Mouse (Mus musculus) embryo, embryonic 10 days (tissue): ENCODE measurements around the gene Rtl8b.
A peak's percentile ranks its signal among the peaks of the same experiment; 100 is the strongest.
"Not testable (repeated sequence)": the region's sequence is repeated elsewhere in the genome, so short reads cannot be mapped to it uniquely, and the experiment has no call there.

ENCODE experiments used
- DNase-seq: peaks from one replicate; pipeline ENCODE4 v3.0.0-alpha.2; 2015; ENCODE audit warnings: low spot score

Gene Rtl8b

DNA sequence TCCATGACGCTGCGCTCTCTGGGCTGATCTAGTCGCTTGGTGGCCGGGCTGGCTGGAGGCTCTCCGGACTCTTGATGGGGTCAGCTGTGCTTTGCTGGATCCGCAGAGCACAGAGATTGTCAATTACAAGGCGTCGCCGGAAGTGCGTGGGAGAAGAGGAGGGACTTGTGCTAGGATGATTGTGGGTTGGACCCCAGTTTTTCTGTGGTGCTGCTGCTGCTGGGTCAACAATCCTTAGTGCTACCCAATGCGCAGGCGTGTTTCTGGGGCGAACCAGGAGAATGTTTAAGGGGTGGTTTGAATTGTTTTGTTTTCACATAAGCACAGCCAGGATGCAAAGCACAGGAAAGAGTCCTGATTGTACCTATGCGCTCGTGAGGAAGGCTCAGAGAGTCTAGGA lies at the start of gene Rtl8b:
Gene Rtl8b, minus strand, starts transcription at position 115 of the 400 bp plus-strand sequence.
- DNase-seq: peak; percentile 90

DNA sequence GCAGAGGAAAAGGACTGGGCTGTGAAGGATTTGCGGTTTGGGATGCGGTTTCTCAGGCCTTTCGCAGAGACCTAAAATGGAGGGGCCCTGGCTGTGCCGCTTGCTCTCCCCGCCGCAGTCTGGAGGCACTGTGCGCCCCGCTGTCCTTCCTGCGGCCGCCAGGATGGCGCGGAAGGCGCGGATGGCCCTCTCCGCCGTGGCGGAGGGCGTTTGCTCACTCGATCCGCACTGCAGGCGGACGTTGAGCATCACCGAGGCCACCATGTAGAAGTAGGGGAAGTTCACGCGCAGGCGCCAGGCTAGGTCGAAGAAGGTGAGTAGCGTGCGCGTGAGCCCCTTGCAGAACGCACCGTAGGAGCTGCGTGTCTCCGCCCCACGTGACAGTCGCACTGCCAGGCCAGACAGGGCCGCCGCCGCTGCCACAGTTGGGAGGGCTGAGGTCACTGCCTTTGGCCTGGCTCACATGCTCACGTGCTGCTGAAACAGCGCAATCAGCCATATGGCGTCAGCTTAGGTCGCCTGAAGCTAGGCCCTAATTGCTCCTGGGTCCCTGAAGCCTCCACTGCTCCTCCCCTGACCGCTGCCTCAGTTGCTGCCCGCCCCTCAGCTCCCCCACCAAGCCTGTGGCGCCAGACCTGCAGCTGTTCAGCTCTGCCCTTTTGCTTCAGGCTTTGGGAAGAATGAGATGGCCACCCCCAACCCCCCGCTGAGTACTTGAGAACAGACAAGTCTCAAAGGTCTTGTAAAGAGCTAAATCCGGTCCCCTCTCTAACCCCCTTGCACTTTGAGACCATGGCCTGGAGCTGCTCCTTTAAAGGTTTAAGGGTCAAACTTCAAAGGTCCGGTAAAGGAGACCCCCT lies 46.3 kb upstream of the Rtl8b start:
- DNase-seq: peak; percentile 83

DNA sequence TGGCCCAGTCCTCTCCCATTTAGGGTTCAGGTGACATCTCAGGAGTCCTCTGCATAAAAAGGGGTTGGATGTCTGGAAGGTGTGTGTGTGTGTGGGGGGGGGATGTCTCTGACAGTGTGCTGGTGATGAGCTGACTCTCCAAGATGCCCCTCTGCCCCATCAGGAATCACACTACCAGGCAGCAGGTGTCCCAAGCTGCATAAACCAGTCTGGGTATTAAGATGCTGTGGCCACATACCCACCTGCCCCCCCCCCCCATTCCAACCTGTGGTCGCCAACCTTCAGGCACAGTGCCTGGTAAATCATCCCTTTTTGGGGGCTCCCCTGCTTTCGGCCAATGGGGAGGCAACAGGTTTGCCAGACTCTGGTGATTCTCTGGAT lies 45.7 kb upstream of the Rtl8b start:
- no peak for DNase-seq

DNA sequence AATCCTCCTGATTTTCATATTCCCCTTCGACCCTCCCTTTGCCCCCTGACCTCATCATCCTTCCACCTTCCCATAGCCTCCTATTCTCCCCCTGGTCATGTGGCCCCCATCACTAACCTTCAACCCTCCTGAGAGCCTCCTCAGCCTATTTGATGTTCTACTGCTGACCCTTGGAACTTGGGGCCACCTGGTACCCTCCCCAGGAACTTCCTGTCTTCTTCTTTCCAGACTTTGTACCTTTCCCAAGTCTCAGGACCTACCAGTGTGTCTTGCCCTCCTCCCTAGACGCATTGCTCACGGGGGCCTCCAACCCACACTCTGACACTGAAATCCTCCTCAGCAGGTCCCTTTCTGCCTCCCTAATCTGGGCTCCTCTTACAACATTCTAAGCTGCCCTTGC lies 32.5 kb upstream of the Rtl8b start:
- no peak for DNase-seq

DNA sequence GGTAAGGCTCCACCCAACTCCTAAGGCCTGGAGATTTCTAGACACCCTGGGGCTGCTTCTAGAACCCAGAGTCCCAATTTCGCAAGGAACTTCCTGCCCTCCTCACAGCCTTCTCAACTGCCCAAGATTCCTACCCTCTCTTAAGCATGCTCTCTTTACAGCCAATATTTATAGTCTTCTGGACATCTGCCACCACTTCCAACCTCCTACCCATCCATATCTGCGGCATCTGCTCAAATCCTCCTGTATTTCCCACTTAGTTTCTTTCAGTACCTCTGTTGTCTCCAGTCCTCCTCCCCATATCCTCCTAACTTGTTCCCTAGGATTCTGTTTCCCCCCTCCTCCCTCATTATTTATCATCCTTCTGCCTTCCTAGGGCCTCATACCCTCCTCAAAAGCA lies 29.0 kb upstream of the Rtl8b start:
- no peak for DNase-seq

DNA sequence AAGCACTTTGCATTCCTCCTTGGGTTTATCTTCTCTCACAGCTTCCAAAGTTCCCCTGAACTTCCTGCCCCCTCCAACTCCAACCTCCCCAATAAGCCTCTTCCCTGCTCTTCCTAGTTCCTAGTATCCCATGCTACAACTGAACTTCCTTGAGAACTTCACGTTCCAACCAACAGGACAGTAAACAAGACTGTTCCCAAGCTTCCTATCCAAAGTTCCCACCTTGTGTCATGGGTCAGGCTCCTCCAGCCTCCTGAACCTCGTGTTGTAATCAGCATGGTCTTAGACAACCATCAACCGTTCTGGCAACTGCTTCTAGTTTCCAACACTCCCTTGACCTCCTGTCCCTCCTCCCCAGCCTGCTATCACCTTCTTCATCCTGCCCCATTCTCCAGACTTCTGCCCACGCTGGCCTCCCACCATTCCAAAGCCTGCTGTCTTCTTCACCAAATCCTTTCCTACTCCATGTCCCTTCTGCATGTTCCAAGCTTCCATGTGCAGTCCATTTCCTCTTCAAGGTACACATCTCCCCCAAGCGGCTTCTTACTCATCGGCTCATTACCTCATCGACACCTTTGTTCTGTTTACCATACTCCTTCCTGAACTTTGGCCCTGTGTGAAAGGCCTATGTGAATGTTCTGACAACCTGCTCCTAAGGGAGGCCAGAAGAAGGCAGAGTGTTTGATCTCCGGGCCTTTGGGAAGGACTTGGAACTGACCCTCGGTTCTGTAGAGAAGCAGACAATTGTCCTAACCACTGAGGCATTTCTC lies 24.0 kb upstream of the Rtl8b start:
- DNase-seq: no peak

DNA sequence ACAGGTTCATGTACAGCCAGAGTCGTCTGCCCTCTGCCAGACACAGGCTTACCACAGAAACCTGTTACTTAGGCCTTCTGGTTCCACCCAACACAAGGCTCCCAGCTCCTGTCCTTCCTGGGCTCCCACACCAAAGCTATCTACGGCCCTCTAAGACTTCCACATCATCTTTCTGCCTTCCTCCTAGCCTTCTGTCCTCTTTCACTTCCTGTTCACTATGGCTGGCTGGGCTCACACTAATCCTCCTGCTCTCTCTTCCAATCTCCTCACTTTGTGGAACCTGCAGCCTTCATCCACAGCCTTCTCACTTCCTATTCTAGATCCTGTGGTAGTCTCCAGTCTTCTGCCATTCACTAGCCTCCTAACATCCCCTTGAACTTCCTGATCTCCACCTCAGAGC lies 22.9 kb upstream of the Rtl8b start:
- no peak for DNase-seq

DNA sequence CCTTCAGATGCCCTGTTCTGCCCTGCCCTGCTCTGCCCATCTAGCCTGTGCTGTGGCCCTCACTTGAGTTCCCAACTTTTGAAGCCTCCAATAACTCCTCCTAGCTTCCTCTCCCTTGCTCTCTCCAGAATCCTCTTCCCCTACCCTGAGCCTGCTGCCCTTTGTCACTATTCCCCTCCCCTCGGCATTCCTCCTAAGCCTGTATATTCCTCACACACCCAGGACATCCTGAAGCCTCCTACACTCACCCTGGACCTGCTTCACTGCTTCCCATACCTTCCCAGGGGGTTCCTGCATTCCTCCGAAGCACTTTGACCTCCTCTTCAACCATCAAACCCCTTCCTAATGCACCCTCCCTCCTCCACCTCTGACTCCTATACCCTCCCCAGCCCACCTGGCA lies 21.9 kb upstream of the Rtl8b start:
- DNase-seq: no peak

DNA sequence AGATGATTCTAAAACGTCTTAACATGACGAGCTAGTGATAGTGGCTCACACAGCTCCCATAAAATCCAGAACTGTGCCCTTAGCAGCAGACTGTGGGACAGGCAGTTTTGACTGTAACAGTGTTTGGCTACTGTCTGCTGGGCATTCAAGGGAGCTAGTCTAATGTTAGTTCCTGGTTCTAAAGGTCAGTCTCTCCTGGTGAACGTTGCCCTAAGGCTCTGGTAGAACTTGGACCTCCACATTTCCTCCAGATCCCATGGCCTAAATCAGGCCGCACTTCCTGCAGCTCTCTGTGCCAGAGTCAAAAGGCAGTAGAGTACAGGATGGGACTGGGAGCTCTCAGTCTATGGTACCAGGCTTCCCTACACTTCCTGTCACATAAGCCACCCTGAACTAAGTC lies 14.5 kb upstream of the Rtl8b start:
- DNase-seq: not testable (repeated sequence)

DNA sequence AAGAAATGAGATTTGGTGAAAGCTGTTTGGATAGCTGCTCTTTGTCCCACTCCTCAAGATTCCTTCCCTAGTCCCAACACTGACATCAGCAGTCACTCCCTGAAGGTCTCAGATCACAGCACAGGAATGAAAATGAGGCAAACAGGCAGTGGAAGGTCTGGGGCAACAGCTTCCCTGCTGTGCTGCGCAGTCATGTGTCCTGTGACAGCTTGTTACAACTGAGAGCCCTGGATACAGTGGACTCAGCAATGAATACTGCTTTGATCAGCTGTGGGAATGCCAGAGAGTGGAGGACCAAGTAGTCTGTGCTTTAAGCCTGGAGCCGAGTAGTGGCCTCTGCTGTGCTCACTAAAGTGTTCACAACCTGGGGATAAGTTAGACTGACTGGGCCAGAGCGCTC lies 12.4 kb upstream of the Rtl8b start:
- DNase-seq: not testable (repeated sequence)

DNA sequence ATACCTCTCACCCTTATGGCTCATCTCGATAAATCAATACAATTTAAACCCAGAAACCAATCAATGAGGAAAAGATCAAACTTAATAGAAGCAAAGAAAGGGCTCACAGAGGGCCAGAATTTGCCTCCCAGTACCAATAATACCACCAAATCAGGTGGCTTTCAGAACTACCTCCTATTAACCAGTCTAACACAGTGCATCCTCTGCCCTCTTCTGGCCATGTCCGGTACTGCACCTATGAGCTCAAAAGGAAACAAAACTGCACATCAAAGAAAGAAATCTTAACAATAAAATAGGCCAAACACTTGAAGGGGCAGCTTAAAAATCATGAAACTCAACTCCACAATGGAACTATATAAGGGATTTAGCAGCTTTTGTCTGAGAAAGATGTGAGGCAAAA lies 6.7 kb upstream of the Rtl8b start:
- DNase-seq: not testable (repeated sequence)

DNA sequence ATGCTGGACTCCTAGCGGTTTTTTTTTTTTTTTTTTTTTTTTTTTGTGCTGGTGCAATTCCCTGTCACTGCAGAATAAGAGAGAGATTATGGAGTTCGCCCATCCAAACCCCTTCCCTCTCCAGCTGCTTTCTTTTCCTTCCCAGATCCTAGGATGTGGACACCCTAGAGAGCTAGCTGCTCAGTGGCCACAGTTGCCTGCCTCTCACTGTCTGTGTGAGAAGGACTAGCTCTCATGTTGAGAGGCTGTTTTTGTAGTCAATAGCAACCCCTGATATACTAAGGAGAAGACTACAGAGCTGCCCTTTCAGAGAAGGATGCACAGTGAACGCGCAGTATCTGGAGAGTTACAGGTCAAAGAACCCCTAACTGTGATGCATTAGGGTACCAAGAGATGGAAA lies 488 bp upstream of the Rtl8b start:
- DNase-seq: not testable (repeated sequence)

DNA sequence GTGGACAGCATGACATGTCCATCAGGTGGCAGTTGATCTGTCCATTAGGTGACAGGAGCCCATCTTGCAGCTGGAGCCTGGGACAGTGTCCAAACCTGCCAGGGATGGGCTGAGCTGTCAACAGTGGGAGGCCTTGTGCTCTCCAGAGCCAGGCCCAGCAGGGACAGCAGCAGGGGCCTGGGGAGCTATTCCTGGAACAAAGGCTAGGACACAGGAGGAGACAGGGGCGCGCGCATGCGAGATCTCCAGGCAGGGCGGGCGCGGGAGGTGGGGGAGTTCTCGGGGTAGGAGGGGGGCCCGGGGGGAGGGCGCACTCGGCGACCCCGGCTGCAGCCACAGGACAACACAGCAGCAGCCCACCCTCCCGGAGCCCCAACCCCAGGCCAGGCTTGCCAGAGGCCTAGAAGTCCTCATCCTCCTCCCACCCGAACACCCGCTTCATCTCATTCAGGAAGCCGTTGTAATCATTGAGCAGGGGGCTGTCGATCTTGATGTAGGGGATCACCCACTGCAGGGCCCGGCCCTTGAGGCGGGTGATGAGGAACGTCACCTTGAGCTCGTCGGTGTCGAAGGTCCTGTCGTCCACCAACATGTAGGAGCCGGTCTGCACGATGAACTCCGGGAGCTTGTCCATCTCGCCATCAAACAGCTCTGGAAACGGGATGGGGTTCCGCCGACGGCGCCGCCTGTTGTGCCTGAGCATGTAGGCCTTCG lies 494 bp downstream of the Rtl8b start:
- not testable (repeated sequence) for DNase-seq

DNA sequence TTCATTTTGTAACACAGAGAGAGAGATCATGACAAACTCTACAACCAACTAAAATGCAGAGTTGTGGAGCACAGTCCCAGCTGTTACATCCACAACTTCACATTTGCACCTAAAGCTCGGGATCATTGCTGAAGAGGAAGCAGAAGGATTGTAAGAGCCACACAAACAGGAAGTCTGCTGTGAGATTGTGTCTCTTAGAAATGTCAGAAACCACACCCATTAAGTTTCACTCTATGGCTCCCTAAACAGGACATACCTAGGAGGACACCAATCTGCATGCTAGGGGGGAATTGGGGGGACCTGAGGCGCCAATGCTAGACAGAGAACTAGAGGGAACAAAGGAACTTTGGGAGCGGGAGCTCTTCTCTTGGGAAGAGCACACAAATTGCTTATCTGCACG lies 17.3 kb downstream of the Rtl8b start:
- DNase-seq: not testable (repeated sequence)

DNA sequence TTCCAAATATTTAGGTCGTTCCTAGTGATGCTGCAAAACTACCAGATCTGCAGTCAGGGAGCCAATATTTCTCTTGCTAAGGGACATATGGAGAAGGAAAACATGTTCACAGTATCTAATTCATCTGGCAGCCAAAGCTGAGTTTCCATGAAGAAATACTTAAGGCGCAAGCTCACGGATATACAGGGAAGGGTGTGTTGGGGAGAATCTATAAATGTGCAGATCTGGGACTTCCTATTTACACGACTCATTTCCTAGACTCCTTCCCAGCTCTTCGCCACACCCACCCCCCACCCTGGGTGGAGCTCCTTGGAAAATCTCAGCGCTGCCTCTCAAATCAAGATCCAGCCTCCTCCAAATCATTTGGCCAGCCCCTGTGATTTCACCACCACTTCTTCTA lies 24.3 kb downstream of the Rtl8b start:
- DNase-seq: no peak

DNA sequence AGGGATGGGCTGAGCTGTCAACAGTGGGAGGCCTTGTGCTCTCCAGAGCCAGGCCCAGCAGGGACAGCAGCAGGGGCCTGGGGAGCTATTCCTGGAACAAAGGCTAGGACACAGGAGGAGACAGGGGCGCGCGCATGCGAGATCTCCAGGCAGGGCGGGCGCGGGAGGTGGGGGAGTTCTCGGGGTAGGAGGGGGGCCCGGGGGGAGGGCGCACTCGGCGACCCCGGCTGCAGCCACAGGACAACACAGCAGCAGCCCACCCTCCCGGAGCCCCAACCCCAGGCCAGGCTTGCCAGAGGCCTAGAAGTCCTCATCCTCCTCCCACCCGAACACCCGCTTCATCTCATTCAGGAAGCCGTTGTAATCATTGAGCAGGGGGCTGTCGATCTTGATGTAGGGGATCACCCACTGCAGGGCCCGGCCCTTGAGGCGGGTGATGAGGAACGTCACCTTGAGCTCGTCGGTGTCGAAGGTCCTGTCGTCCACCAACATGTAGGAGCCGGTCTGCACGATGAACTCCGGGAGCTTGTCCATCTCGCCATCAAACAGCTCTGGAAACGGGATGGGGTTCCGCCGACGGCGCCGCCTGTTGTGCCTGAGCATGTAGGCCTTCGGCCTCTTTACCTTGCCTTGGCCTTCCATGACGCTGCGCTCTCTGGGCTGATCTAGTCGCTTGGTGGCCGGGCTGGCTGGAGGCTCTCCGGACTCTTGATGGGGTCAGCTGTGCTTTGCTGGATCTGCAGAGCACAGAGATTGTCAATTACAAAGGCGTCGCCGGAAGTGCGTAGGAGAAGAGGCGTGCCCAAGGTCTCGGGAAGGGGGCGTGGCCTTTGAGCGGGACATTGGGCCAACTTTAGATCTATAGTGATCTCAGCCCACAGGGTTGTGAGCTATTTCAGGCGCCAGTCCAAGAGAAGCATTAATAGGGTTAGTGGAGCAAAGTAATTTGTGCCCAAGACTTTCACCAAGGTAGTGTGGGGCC lies 26.9 kb downstream of the Rtl8b start, which contains the start of gene Rtl8a:
Gene Rtl8a, minus strand, starts transcription at position 703 of the 982 bp plus-strand sequence.
- DNase-seq: peak; percentile 92

DNA sequence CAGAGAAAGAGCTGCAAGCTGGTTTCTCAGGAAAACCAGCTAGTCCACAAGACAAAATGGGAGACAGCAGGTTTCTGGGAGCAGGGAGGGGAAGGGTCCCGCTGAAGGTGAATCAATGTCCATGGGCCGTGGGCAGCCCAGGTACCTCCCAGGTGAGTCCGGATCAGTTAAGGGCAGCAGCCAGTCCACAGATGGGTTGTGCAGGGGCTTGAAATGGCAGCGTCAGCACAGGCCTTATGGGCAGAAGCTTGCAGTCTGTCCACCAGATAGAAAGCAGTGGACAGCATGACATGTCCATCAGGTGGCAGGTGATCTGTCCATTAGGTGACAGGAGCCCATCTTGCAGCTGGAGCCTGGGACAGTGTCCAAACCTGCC lies 27.6 kb downstream of the Rtl8b start:
- DNase-seq: not testable (repeated sequence)

DNA sequence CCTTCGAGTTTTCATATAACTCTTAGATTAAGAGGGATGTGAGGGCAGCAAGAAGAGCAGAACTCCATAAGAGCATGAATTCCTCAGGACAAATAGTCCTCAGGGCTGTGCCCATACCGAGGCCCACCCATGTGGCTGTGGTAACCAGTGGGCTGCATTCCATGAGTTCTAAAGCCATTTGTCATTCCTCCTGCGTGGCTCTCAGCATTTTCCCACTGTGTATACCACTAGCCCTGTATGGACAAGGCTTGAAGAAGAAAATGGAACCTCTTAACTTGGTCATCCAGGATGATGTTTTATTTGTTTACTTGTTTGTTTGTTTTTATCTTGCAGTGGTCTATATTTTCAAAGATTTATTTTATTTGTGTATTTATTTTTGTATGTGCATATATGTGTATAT lies 32.1 kb downstream of the Rtl8b start:
- DNase-seq: not testable (repeated sequence)
